Mouse (Mus musculus) hindbrain, embryonic 12.5 days (tissue): ENCODE data around the gene Ttll11. TPM values are rescaled to one million over a fixed set of nuclear protein-coding genes. Genes with fewer than 3 reads are reported as not detected.

Experiments used
- ATAC-seq: fragments of 200-750 bp; cut with Nextera tagmentation; 2 replicates; pipeline ENCODE4 v1.8.0; 2017; ENCODE audit warnings: moderate TSS enrichment; ENCODE audit not compliant: low FRiP score
- H3K27ac ChIP-seq: fragments of 300-500 bp; sonication (generic); 2 replicates; pipeline ENCODE4 v1.5.1; 2016; ENCODE audit warnings: mild to moderate bottlenecking
- H3K27me3 ChIP-seq: fragments of 300-500 bp; sonication (generic); 2 replicates; pipeline ENCODE4 v1.6.1; 2016; ENCODE audit warnings: mild to moderate bottlenecking
- H3K36me3 ChIP-seq: fragments of 300-500 bp; sonication (generic); 2 replicates; pipeline ENCODE4 v1.6.1; 2016; ENCODE audit warnings: mild to moderate bottlenecking
- H3K4me1 ChIP-seq: fragments of 300-500 bp; sonication (generic); 2 replicates; pipeline ENCODE4 v1.6.1; 2016
- H3K4me2 ChIP-seq: fragments of 300-500 bp; sonication (generic); replicated peaks from 2 replicates; pipeline ENCODE4 v1.6.1; 2016; ENCODE audit warnings: mild to moderate bottlenecking
- H3K4me3 ChIP-seq: fragments of 300-500 bp; sonication (generic); 2 replicates; pipeline ENCODE4 v1.5.1; 2016; ENCODE audit warnings: mild to moderate bottlenecking
- H3K9ac ChIP-seq: fragments of 300-500 bp; sonication (generic); 2 replicates; pipeline ENCODE4 v1.6.1; 2016; ENCODE audit warnings: mild to moderate bottlenecking, moderate library complexity
- H3K9me3 ChIP-seq: fragments of 300-500 bp; sonication (generic); replicated peaks from 2 replicates; pipeline ENCODE4 v1.6.1; 2016; ENCODE audit warnings: mild to moderate bottlenecking
- WGBS: fragments of 180-500 bp; shearing (Covaris S2); methylation state at CpG from one replicate; pipeline ENCODE4 v1.1.7; 2016; 5-methylcytosine and 5-hydroxymethylcytosine counted together
- polyA plus RNA-seq: library from polyadenylated mRNA; unstranded; fragments of >200 nt; fragmentation: Nextera tagmentation; extraction: Ambion mirVana; gene quantifications from 2 replicates; pipeline ENCODE4 v1.2.1, GENCODE M21; 2016

Ttll11 gene
- polyA plus RNA-seq, 1 experiment from 2014 or later, result 4.6 TPM

- H3K36me3 ChIP-seq, result no peaks in the 10 kb centered on the region
- WGBS, result 80% methylated on average over 8 of the region's 8 CpGs
Measured at GRCm38 (mm10) chr2:35797998-35798397, 181.7 kb downstream of the Ttll11 start.

GRCm38 (mm10) chr2:35789362-35790326 lies 190.1 kb downstream of the Ttll11 start:
- Histone ChIP-seq H3K4me3 (no peak overlapping the region), H3K27ac (no peak overlapping the region), H3K36me3 (no peaks in the 10 kb centered on the region), H3K9me3 (no peaks in the 10 kb centered on the region), H3K4me1 (no peaks in the 10 kb centered on the region), H3K9ac (no peak overlapping the region), H3K4me2 (no peak overlapping the region), H3K27me3 (no peaks in the 10 kb centered on the region)
- 85% methylated on average over 27 of the region's 27 CpGs for WGBS
- ATAC-seq, result no peak

More at GRCm38 (mm10) chr2:35797998-35798397, 181.7 kb downstream of the Ttll11 start:
- 0 out of 2 replicates have a peak, but pooled peaks cover 2% of the 10 kb centered on the region for H3K9me3 ChIP-seq
- no peaks in the 10 kb centered on the region for H3K4me1 ChIP-seq
- H3K9ac ChIP-seq, result no peak overlapping the region
- no peak overlapping the region for H3K27ac ChIP-seq
- no peak overlapping the region for H3K4me3 ChIP-seq
- H3K4me2 ChIP-seq, result no peak overlapping the region
- ATAC-seq, result no peak
- H3K27me3 ChIP-seq, result no peaks in the 10 kb centered on the region

- Histone ChIP-seq H3K4me2 (no peak overlapping the region), H3K9ac (no peak overlapping the region), H3K9me3 (no peaks in the 10 kb centered on the region), H3K27ac (no peak overlapping the region), H3K36me3 (no peaks in the 10 kb centered on the region), H3K4me1 (peaks cover 11% of the 10 kb centered on the region), H3K27me3 (no peaks in the 10 kb centered on the region), H3K4me3 (no peak overlapping the region)
- ATAC-seq, result no peak
- 89% methylated on average over 7 of the region's 7 CpGs for WGBS
Measured at GRCm38 (mm10) chr2:35785877-35786276, 193.8 kb downstream of the Ttll11 start.

GRCm38 (mm10) chr2:35783368-35783767 lies 196.3 kb downstream of the Ttll11 start:
- H3K27ac ChIP-seq, result no peak overlapping the region
- no peak overlapping the region for H3K4me3 ChIP-seq
- ATAC-seq, result no peak
- no peaks in the 10 kb centered on the region for H3K36me3 ChIP-seq
- WGBS, result 68% methylated on average over 10 of the region's 10 CpGs
- H3K4me2 ChIP-seq, result no peak overlapping the region
- H3K9ac ChIP-seq, result no peak overlapping the region
- H3K4me1 ChIP-seq, result peaks cover 11% of the 10 kb centered on the region
- no peaks in the 10 kb centered on the region for H3K27me3 ChIP-seq
- no peaks in the 10 kb centered on the region for H3K9me3 ChIP-seq

GRCm38 (mm10) chr2:35779266-35779665 lies 200.4 kb downstream of the Ttll11 start:
- no peaks in the 10 kb centered on the region for H3K36me3 ChIP-seq
- H3K4me3 ChIP-seq, result no peak overlapping the region
- 88% methylated on average over 5 of the region's 5 CpGs for WGBS
- H3K27me3 ChIP-seq, result no peaks in the 10 kb centered on the region
- H3K27ac ChIP-seq, result no peak overlapping the region
- no peak overlapping the region for H3K9ac ChIP-seq
- ATAC-seq, result no peak
- H3K4me1 ChIP-seq, result peaks cover 15% of the 10 kb centered on the region
- H3K4me2 ChIP-seq, result no peak overlapping the region
- no peaks in the 10 kb centered on the region for H3K9me3 ChIP-seq

GRCm38 (mm10) chr2:35776935-35777334 lies 202.8 kb downstream of the Ttll11 start:
- Histone ChIP-seq H3K4me2 (no peak overlapping the region), H3K9me3 (no peaks in the 10 kb centered on the region), H3K27me3 (no peaks in the 10 kb centered on the region), H3K36me3 (no peaks in the 10 kb centered on the region), H3K4me3 (no peak overlapping the region), H3K27ac (no peak overlapping the region), H3K9ac (no peak overlapping the region), H3K4me1 (peaks cover 5% of the 10 kb centered on the region)
- 85% methylated on average over 9 of the region's 9 CpGs for WGBS
- no peak for ATAC-seq

GRCm38 (mm10) chr2:35775651-35776055 lies 204.1 kb downstream of the Ttll11 start:
- WGBS, result 51% methylated on average over 5 of the region's 5 CpGs
- Histone ChIP-seq H3K27ac (no peak overlapping the region), H3K9ac (no peak overlapping the region), H3K4me1 (peaks cover 4% of the 10 kb centered on the region; the same call in 1 of the 2 replicates), H3K4me2 (no peak overlapping the region), H3K36me3 (no peaks in the 10 kb centered on the region), H3K27me3 (no peaks in the 10 kb centered on the region), H3K4me3 (no peak overlapping the region), H3K9me3 (no peaks in the 10 kb centered on the region)
- ATAC-seq, result no peak

GRCm38 (mm10) chr2:35770541-35770940 lies 209.2 kb downstream of the Ttll11 start:
- ATAC-seq, result no peak
- H3K4me3 ChIP-seq, result no peak overlapping the region
- no peak overlapping the region for H3K27ac ChIP-seq
- H3K9ac ChIP-seq, result no peak overlapping the region
- no peak overlapping the region for H3K4me2 ChIP-seq
- H3K9me3 ChIP-seq, result no peaks in the 10 kb centered on the region
- 83% methylated on average over 2 of the region's 2 CpGs for WGBS
- peaks cover 19% of the 10 kb centered on the region for H3K4me1 ChIP-seq
- no peaks in the 10 kb centered on the region; the same call in 1 of the 2 replicates for H3K27me3 ChIP-seq
- no peaks in the 10 kb centered on the region for H3K36me3 ChIP-seq

GRCm38 (mm10) chr2:35769398-35769797 lies 210.3 kb downstream of the Ttll11 start:
- ATAC-seq, result no peak
- Histone ChIP-seq H3K27me3 (no peaks in the 10 kb centered on the region; the same call in 1 of the 2 replicates), H3K36me3 (no peaks in the 10 kb centered on the region), H3K4me1 (peaks cover 19% of the 10 kb centered on the region), H3K9ac (no peak overlapping the region), H3K9me3 (no peaks in the 10 kb centered on the region), H3K4me2 (no peak overlapping the region), H3K27ac (no peak overlapping the region), H3K4me3 (no peak overlapping the region)
- 81% methylated on average over 12 of the region's 12 CpGs for WGBS

GRCm38 (mm10) chr2:35768538-35769238 lies 211.0 kb downstream of the Ttll11 start:
- no peaks in the 10 kb centered on the region for H3K9me3 ChIP-seq
- no peak overlapping the region for H3K4me3 ChIP-seq
- no peaks in the 10 kb centered on the region; the same call in 1 of the 2 replicates for H3K27me3 ChIP-seq
- peaks cover 19% of the 10 kb centered on the region for H3K4me1 ChIP-seq
- no peak overlapping the region for H3K4me2 ChIP-seq
- H3K9ac ChIP-seq, result no peak overlapping the region
- 44% methylated on average over 4 of the region's 4 CpGs for WGBS
- no peak for ATAC-seq
- H3K27ac ChIP-seq, result no peak overlapping the region
- H3K36me3 ChIP-seq, result no peaks in the 10 kb centered on the region

GRCm38 (mm10) chr2:35767834-35768537 lies 211.7 kb downstream of the Ttll11 start:
- no peak for ATAC-seq
- Histone ChIP-seq H3K27ac (0 out of 2 replicates have a peak overlapping the region, but pooled peaks have one; percentile 9), H3K27me3 (no peaks in the 10 kb centered on the region; the same call in 1 of the 2 replicates), H3K36me3 (no peaks in the 10 kb centered on the region), H3K4me1 (peaks cover 19% of the 10 kb centered on the region), H3K4me2 (no peak overlapping the region), H3K4me3 (no peak overlapping the region), H3K9me3 (no peaks in the 10 kb centered on the region), H3K9ac (no peak overlapping the region)
- 36% methylated on average over 14 of the region's 14 CpGs for WGBS

- no peak for ATAC-seq
- H3K4me2 ChIP-seq, result no peak overlapping the region
Measured at GRCm38 (mm10) chr2:35764328-35764727, 215.4 kb downstream of the Ttll11 start.

More at GRCm38 (mm10) chr2:35764328-35764727, 215.4 kb downstream of the Ttll11 start:
- peaks cover 29% of the 10 kb centered on the region for H3K4me1 ChIP-seq
- whole genome bisulfite sequencing, result 74% methylated on average over 8 of the region's 8 CpGs
- H3K27me3 ChIP-seq, result no peaks in the 10 kb centered on the region; the same call in 1 of the 2 replicates
- no peaks in the 10 kb centered on the region for H3K36me3 ChIP-seq
- no peak overlapping the region for H3K27ac ChIP-seq
- no peaks in the 10 kb centered on the region for H3K9me3 ChIP-seq
- H3K4me3 ChIP-seq, result no peak overlapping the region
- no peak overlapping the region for H3K9ac ChIP-seq
